Mouse (Mus musculus) erythroblast, embryonic 14.5 days (primary cell): ENCODE data around the gene Daam1.

Experiments used
- GATA1 ChIP-seq: IDR thresholded peaks from 2 replicates; pipeline ENCODE4 v1.6.1; 2012; ENCODE audit warnings: low read length, inconsistent platforms, mixed read lengths
- TAL1 ChIP-seq: IDR thresholded peaks from 3 replicates; pipeline ENCODE4 v1.6.1; 2012; ENCODE audit warnings: low read length, inconsistent platforms, mixed read lengths

GRCm38 (mm10) chr12:71813251-71813650 is 17.6 kb upstream of the Daam1 start:
- TF ChIP-seq TAL1 (no peak), GATA1 (no peak)
